Mouse (Mus musculus) hindbrain, embryonic 11.5 days (tissue): ENCODE measurements around the gene Plekha4. TPM values are rescaled to one million over a fixed set of nuclear protein-coding genes. Genes with fewer than 3 reads are reported as not detected.

Experiments
- ATAC-seq: fragments of 200-750 bp; cut with Nextera tagmentation; 2 replicates; pipeline ENCODE4 v1.8.0; 2017; ENCODE audit warnings: mild to moderate bottlenecking, moderate TSS enrichment, moderate library complexity; ENCODE audit not compliant: low FRiP score
- DNase-seq: peaks from one replicate; pipeline ENCODE4 v3.0.0-alpha.2; 2015; ENCODE audit warnings: low spot score
- H3K27ac ChIP-seq: fragments of 300-500 bp; sonication (generic); 2 replicates; pipeline ENCODE4 v1.5.1; 2014; ENCODE audit warnings: mild to moderate bottlenecking, low read depth, low read length
- H3K27me3 ChIP-seq: fragments of 300-500 bp; sonication (generic); 2 replicates; pipeline ENCODE4 v1.6.1; 2014; ENCODE audit warnings: mild to moderate bottlenecking, low read length, moderate library complexity, mixed read lengths; ENCODE audit not compliant: control insufficient read depth, insufficient read depth
- H3K36me3 ChIP-seq: fragments of 300-500 bp; sonication (generic); 2 replicates; pipeline ENCODE4 v1.6.1; 2014; ENCODE audit warnings: mild to moderate bottlenecking, low read length, moderate library complexity, mixed read lengths; ENCODE audit not compliant: control insufficient read depth, insufficient read depth
- H3K4me1 ChIP-seq: fragments of 300-500 bp; sonication (generic); replicated peaks from 2 replicates; pipeline ENCODE4 v1.6.1; 2014; ENCODE audit warnings: low read length, mixed read lengths; ENCODE audit not compliant: control insufficient read depth, insufficient read depth
- H3K4me2 ChIP-seq: fragments of 300-500 bp; sonication (generic); replicated peaks from 2 replicates; pipeline ENCODE4 v1.6.1; 2014; ENCODE audit warnings: mild to moderate bottlenecking, low read depth, low read length
- H3K4me3 ChIP-seq: fragments of 300-500 bp; sonication (generic); 2 replicates; pipeline ENCODE4 v1.5.1; 2014; ENCODE audit warnings: low read depth, low read length
- H3K9ac ChIP-seq: fragments of 300-500 bp; sonication (generic); 2 replicates; pipeline ENCODE4 v1.6.1; 2014; ENCODE audit warnings: low read depth, low read length
- H3K9me3 ChIP-seq: fragments of 300-500 bp; sonication (generic); 2 replicates; pipeline ENCODE4 v1.6.1; 2016; ENCODE audit warnings: low read length; ENCODE audit not compliant: control insufficient read depth
- WGBS: fragments of 180-500 bp; shearing (Covaris S2); extraction: QIAGEN DNeasy Blood & Tissue Kit; methylation state at CpG from one replicate; pipeline ENCODE4 v1.1.7; 2014; 5-methylcytosine and 5-hydroxymethylcytosine counted together
- polyA plus RNA-seq: library from polyadenylated mRNA; unstranded; fragments of >200 nt; fragmentation: Nextera tagmentation; extraction: Ambion mirVana; gene quantifications from 2 replicates; pipeline ENCODE4 v1.2.1, GENCODE M21; 2014

Plekha4 gene
- polyA plus RNA-seq, 1 experiment from 2014 or later: 2.3 TPM

- Histone ChIP-seq H3K9ac (no peak overlapping the region), H3K27me3 (no peaks in the 10 kb centered on the region), H3K4me1 (no peaks in the 10 kb centered on the region), H3K4me2 (no peak overlapping the region), H3K4me3 (no peak overlapping the region), H3K36me3 (no peaks in the 10 kb centered on the region), H3K9me3 (no peaks in the 10 kb centered on the region), H3K27ac (no peak overlapping the region)
- ATAC-seq (no peak), DNase-seq (no peak)
- whole genome bisulfite sequencing: 94% methylated on average over 23 of the region's 23 CpGs
Measured at GRCm38 (mm10) chr7:45587631-45588592, 61.8 kb downstream of the Plekha4 start.

GRCm38 (mm10) chr7:45589173-45589572 is 63.0 kb downstream of the Plekha4 start:
- DNase-seq: peak; percentile 94
- 5% methylated on average over 19 of the region's 19 CpGs for WGBS
- no peaks in the 10 kb centered on the region for H3K27me3 ChIP-seq
- peak overlapping the region; percentile 41 for H3K4me2 ChIP-seq
- H3K36me3 ChIP-seq: no peaks in the 10 kb centered on the region
- H3K27ac ChIP-seq: no peak overlapping the region; the same call in 1 of the 2 replicates
- no peaks in the 10 kb centered on the region for H3K9me3 ChIP-seq
- peak; percentile 97 for ATAC-seq
- peak overlapping the region; percentile 25 for H3K4me3 ChIP-seq
- no peaks in the 10 kb centered on the region for H3K4me1 ChIP-seq
- H3K9ac ChIP-seq: peak overlapping the region; percentile 47; the same call in 1 of the 2 replicates

- DNase-seq (no peak), ATAC-seq (no peak)
- Histone ChIP-seq H3K4me1 (no peaks in the 10 kb centered on the region), H3K9me3 (no peaks in the 10 kb centered on the region), H3K4me2 (no peak overlapping the region), H3K27ac (no peak overlapping the region), H3K36me3 (no peaks in the 10 kb centered on the region), H3K4me3 (no peak overlapping the region), H3K27me3 (no peaks in the 10 kb centered on the region), H3K9ac (no peak overlapping the region)
- 95% methylated on average over 5 of the region's 5 CpGs for WGBS
Measured at GRCm38 (mm10) chr7:45589898-45590297, 63.8 kb downstream of the Plekha4 start.

GRCm38 (mm10) chr7:45590874-45591273 is 64.7 kb downstream of the Plekha4 start:
- 70% methylated on average over 3 of the region's 3 CpGs for WGBS
- Histone ChIP-seq H3K27me3 (no peaks in the 10 kb centered on the region), H3K4me3 (no peak overlapping the region), H3K4me2 (no peak overlapping the region), H3K9me3 (no peaks in the 10 kb centered on the region), H3K4me1 (no peaks in the 10 kb centered on the region), H3K27ac (no peak overlapping the region), H3K9ac (no peak overlapping the region), H3K36me3 (no peaks in the 10 kb centered on the region)
- ATAC-seq (no peak), DNase-seq (no peak)

GRCm38 (mm10) chr7:45591880-45592279 is 65.8 kb downstream of the Plekha4 start:
- no peak overlapping the region for H3K4me2 ChIP-seq
- H3K9ac ChIP-seq: no peak overlapping the region
- DNase-seq (no peak), ATAC-seq (no peak)
- H3K27me3 ChIP-seq: no peaks in the 10 kb centered on the region
- no peak overlapping the region for H3K4me3 ChIP-seq
- no peak overlapping the region for H3K27ac ChIP-seq
- no peaks in the 10 kb centered on the region for H3K9me3 ChIP-seq
- 81% methylated on average over 7 of the region's 7 CpGs for WGBS
- no peaks in the 10 kb centered on the region for H3K4me1 ChIP-seq
- H3K36me3 ChIP-seq: no peaks in the 10 kb centered on the region

GRCm38 (mm10) chr7:45593118-45593815 is 67.1 kb downstream of the Plekha4 start:
- WGBS: 27% methylated on average over 10 of the region's 10 CpGs
- Histone ChIP-seq H3K36me3 (no peaks in the 10 kb centered on the region), H3K9ac (no peak overlapping the region), H3K9me3 (no peaks in the 10 kb centered on the region), H3K4me3 (no peak overlapping the region), H3K27me3 (no peaks in the 10 kb centered on the region), H3K4me1 (no peaks in the 10 kb centered on the region), H3K4me2 (no peak overlapping the region), H3K27ac (no peak overlapping the region)
- ATAC-seq (no peak), DNase-seq (peak; percentile 80)

- H3K36me3 ChIP-seq: no peaks in the 10 kb centered on the region
- no peak for DNase-seq
- WGBS: 86% methylated on average over 4 of the region's 4 CpGs
Measured at GRCm38 (mm10) chr7:45595176-45595575, 69.0 kb downstream of the Plekha4 start.

GRCm38 (mm10) chr7:45596107-45596506 is 70.0 kb downstream of the Plekha4 start:
- Histone ChIP-seq H3K4me3 (no peak overlapping the region), H3K4me1 (no peaks in the 10 kb centered on the region), H3K36me3 (no peaks in the 10 kb centered on the region), H3K27ac (no peak overlapping the region), H3K9me3 (no peaks in the 10 kb centered on the region), H3K4me2 (no peak overlapping the region), H3K27me3 (no peaks in the 10 kb centered on the region), H3K9ac (no peak overlapping the region)
- WGBS: 85% methylated on average over 1 of the region's 1 CpGs
- no peak for DNase-seq
- ATAC-seq: no peak

More at GRCm38 (mm10) chr7:45595176-45595575, 69.0 kb downstream of the Plekha4 start:
- Histone ChIP-seq H3K4me2 (no peak overlapping the region), H3K27ac (no peak overlapping the region), H3K9me3 (no peaks in the 10 kb centered on the region), H3K27me3 (no peaks in the 10 kb centered on the region), H3K4me3 (no peak overlapping the region), H3K9ac (no peak overlapping the region), H3K4me1 (no peaks in the 10 kb centered on the region)
- ATAC-seq: no peak
